Mouse (Mus musculus): ENCODE data around the gene Arid2.
"Not testable (repeated sequence)": the region's sequence is repeated elsewhere in the genome, so short reads cannot be mapped to it uniquely, and the experiment has no call there.

The Arid2 gene

GRCm38 (mm10) chr15:96407151-96407550 lies 119.8 kb downstream of the Arid2 start:
- in situ Hi-C loops (cut with MboI, MseI), result no loop called here

GRCm38 (mm10) chr15:96408717-96409121 lies 121.4 kb downstream of the Arid2 start:
- in situ Hi-C loops (cut with MboI, MseI), result no loop called here

GRCm38 (mm10) chr15:96418161-96418560 lies 130.8 kb downstream of the Arid2 start:
- in situ Hi-C loops (cut with MboI, MseI), result no loop called here

- in situ Hi-C loops (cut with MboI, MseI), result no loop called here
Observed at GRCm38 (mm10) chr15:96419920-96420319, 132.6 kb downstream of the Arid2 start.

- in situ Hi-C loops (cut with MboI, MseI), result no loop called here
Observed at GRCm38 (mm10) chr15:96434202-96434601, 146.9 kb downstream of the Arid2 start.

- in situ Hi-C loops (cut with MboI, MseI), result not testable (repeated sequence)
Observed at GRCm38 (mm10) chr15:96441480-96441879, 154.2 kb downstream of the Arid2 start.

- in situ Hi-C loops (cut with MboI, MseI), result no loop called here
Observed at GRCm38 (mm10) chr15:96446785-96447184, 159.5 kb downstream of the Arid2 start.

- in situ Hi-C loops (cut with MboI, MseI), result no loop called here
Observed at GRCm38 (mm10) chr15:96448656-96449299, 161.5 kb downstream of the Arid2 start.

- in situ Hi-C loops (cut with MboI, MseI), result no loop called here
Observed at GRCm38 (mm10) chr15:96453346-96453745, 166.0 kb downstream of the Arid2 start.
